In genomic region chr5:108206008-108206407, GRCm38 (mm10) we compare ENCODE assay signal across 12 mouse cellular contexts.
A peak's percentile ranks its signal among the peaks of the same experiment; 100 is the strongest.
DNase-seq lines count a peak whose midpoint lies in the region; ATAC-seq and TF ChIP-seq lines count a peak whose summit lies in the region.
"Had no signal": no experiment of that assay in that cellular context is flagged by ENCODE, and none has a peak within 500 bp of the region (broad histone marks: within the 10 kb centered on the region; RNA-seq: fewer than 3 reads in every experiment).

No protein-coding gene starts in this region.

- no peaks in the 10 kb centered on the region for H3K9me3 ChIP-seq in kidney, postnatal 0 days (replicated peaks; ENCODE audit: low read length)
- no peaks in the 10 kb centered on the region for H3K9me3 ChIP-seq in ES-Bruce4 (replicated peaks; ENCODE audit: control insufficient read depth, insufficient read depth, low read length, poor library complexity, severe bottlenecking)
- H3K9me3 ChIP-seq in liver, embryonic 14.5 days (ENCODE audit: control insufficient read depth, low read length), result no peaks in the 10 kb centered on the region
- H3K9me3 ChIP-seq: forebrain, embryonic 15.5 days; hindbrain, embryonic 15.5 days; megakaryocyte, embryonic 14.5 days had no signal

- H3K27ac ChIP-seq in kidney, postnatal 0 days, result no peak overlapping the region
- no peak overlapping the region for H3K27ac ChIP-seq in ES-Bruce4 (ENCODE audit: insufficient read depth, low read length)
- H3K27ac ChIP-seq in liver, embryonic 14.5 days, result no peak overlapping the region
- H3K27ac ChIP-seq: forebrain, embryonic 15.5 days; hindbrain, embryonic 15.5 days had no signal

- no peak for TF ChIP-seq POLR2A in ES-Bruce4 (IDR thresholded peaks at IDR 0.05; ENCODE audit: insufficient read depth, low read length)

- no peak for TF ChIP-seq EP300 in ES-Bruce4 (IDR thresholded peaks at IDR 0.05; ENCODE audit: insufficient read depth, low read depth, low read length)
- no peak for TF ChIP-seq EP300 in liver, embryonic 14.5 days (IDR thresholded peaks at IDR 0.05; ENCODE audit: low read depth)

- no peak for ATAC-seq in kidney, postnatal 0 days (replicated peaks; ENCODE audit: low FRiP score, low read depth)
- ATAC-seq in liver, embryonic 14.5 days (ENCODE audit: insufficient read depth), result no peak
- ATAC-seq: forebrain, embryonic 15.5 days had no signal

- no peaks in the 10 kb centered on the region for H3K36me3 ChIP-seq in kidney, postnatal 0 days (ENCODE audit: insufficient read depth, low read length)
- no peaks in the 10 kb centered on the region for H3K36me3 ChIP-seq in ES-Bruce4 (ENCODE audit: control insufficient read depth, insufficient read depth, low read length, poor library complexity, severe bottlenecking)
- H3K36me3 ChIP-seq in liver, embryonic 14.5 days (replicated peaks; ENCODE audit: control insufficient read depth, insufficient read depth, low read depth), result no peaks in the 10 kb centered on the region
- H3K36me3 ChIP-seq: forebrain, embryonic 15.5 days; hindbrain, embryonic 15.5 days had no signal

- H3K4me2 ChIP-seq in kidney, postnatal 0 days (ENCODE audit: low read length), result no peak overlapping the region
- no peak overlapping the region for H3K4me2 ChIP-seq in liver, embryonic 14.5 days (ENCODE audit: low read depth)
- H3K4me2 ChIP-seq: forebrain, embryonic 15.5 days; heart, embryonic 11.5 days; hindbrain, embryonic 15.5 days had no signal

- DNase-seq in kidney, postnatal 0 days (ENCODE audit: low spot score), result no peak
- no peak for DNase-seq in kidney, adult 18-20 months
- DNase-seq in B cell, adult 2 months, result peak; percentile 3 to 15
- peak in 1 of 3 experiments; percentile 10 for DNase-seq in liver, embryonic 14.5 days (ENCODE audit: low read depth in 3 of 3, low spot score in 3 of 3)
- DNase-seq in heart, adult 11 months, result no peak
- no peak for DNase-seq in adrenal gland, adult (ENCODE audit: inconsistent age in 2 of 2, low spot score in 1 of 2)
- no peak for DNase-seq in frontal cortex, postnatal 14 days (ENCODE audit: low spot score in 2 of 2)

- H3K9ac ChIP-seq in kidney, postnatal 0 days (ENCODE audit: low read depth, low read length), result no peak overlapping the region
- H3K9ac ChIP-seq in ES-Bruce4 (ENCODE audit: low read depth, poor library complexity, severe bottlenecking), result no peak overlapping the region
- H3K9ac ChIP-seq in liver, embryonic 14.5 days (replicated peaks), result no peak overlapping the region
- H3K9ac ChIP-seq: forebrain, embryonic 15.5 days; hindbrain, embryonic 15.5 days had no signal

- TF ChIP-seq CTCF in kidney, postnatal 0 days (IDR thresholded peaks at IDR 0.05; ENCODE audit: low read depth), result peak; percentile 42
- peak; percentile 11 for TF ChIP-seq CTCF in ES-Bruce4 (IDR thresholded peaks at IDR 0.05; ENCODE audit: low read depth, low read length)
- TF ChIP-seq CTCF in liver, embryonic 14.5 days (IDR thresholded peaks at IDR 0.05; ENCODE audit: low read depth), result peak; percentile 47; the same call in 1 of the 2 replicates

- no peaks in the 10 kb centered on the region for H3K4me1 ChIP-seq in kidney, postnatal 0 days (replicated peaks; ENCODE audit: insufficient read depth, low read length)
- no peaks in the 10 kb centered on the region for H3K4me1 ChIP-seq in ES-Bruce4 (ENCODE audit: control insufficient read depth, insufficient read depth, low read length)
- H3K4me1 ChIP-seq in liver, embryonic 14.5 days (replicated peaks; ENCODE audit: control insufficient read depth in 2 of 2, insufficient read depth in 2 of 2, low read length in 1 of 2), result no peaks in the 10 kb centered on the region
- H3K4me1 ChIP-seq: forebrain, embryonic 15.5 days; hindbrain, embryonic 15.5 days; megakaryocyte, embryonic 14.5 days had no signal

- H3K27me3 ChIP-seq in kidney, postnatal 0 days (ENCODE audit: insufficient read depth, low read length), result no peaks in the 10 kb centered on the region
- H3K27me3 ChIP-seq in ES-Bruce4 (ENCODE audit: control insufficient read depth, insufficient read depth, low read length, poor library complexity, severe bottlenecking), result no peaks in the 10 kb centered on the region
- no peaks in the 10 kb centered on the region for H3K27me3 ChIP-seq in liver, embryonic 14.5 days (ENCODE audit: control insufficient read depth, insufficient read depth, low read length)
- H3K27me3 ChIP-seq: forebrain, embryonic 15.5 days; hindbrain, embryonic 15.5 days; megakaryocyte, embryonic 14.5 days had no signal

- H3K4me3 ChIP-seq in kidney, postnatal 0 days (replicated peaks; ENCODE audit: low read depth, low read length), result no peak overlapping the region
- H3K4me3 ChIP-seq in ES-Bruce4 (ENCODE audit: low read depth, low read length), result no peak overlapping the region
- H3K4me3 ChIP-seq in liver, embryonic 14.5 days (ENCODE audit: insufficient read depth in 1 of 2, low read depth in 2 of 2, low read length in 2 of 2), result no peak overlapping the region
- H3K4me3 ChIP-seq: forebrain, embryonic 15.5 days; hindbrain, embryonic 15.5 days; megakaryocyte, embryonic 14.5 days had no signal

Comparison
In these comparisons a context has a peak if more than half of its experiments do, and no peak if none do; other contexts are left out.
1. DNase-seq: peak in B cell, adult 2 months (2 of 2); none in kidney, postnatal 0 days (single experiment), kidney, adult 18-20 months (single experiment), heart, adult 11 months (single experiment), adrenal gland, adult (0 of 2) and frontal cortex, postnatal 14 days (0 of 2).
2. Peak in every context shown above with its lines, with median percentiles within 50 percentile points of each other: CTCF ChIP-seq.